Mouse (Mus musculus): ENCODE data around the gene Gm21836. TPM values are rescaled to one million over a fixed set of nuclear protein-coding genes. Genes with fewer than 3 reads are reported as not detected.

Gm21836 gene
- total and polyA plus RNA-seq, 3 experiments: not detected

- Histone ChIP-seq H3K27me3 (ENCODE audit: control insufficient read depth in 1 of 2, insufficient read depth in 2 of 2, low read length in 2 of 2) (no peaks in the 10 kb centered on the region), H3K79me2 (ENCODE audit: control insufficient read depth, insufficient read depth, low read length, poor library complexity) (no peaks in the 10 kb centered on the region), H3K27ac (ENCODE audit: control insufficient read depth, low read depth, low read length) (no peak overlapping the region), H3K9me3 (replicated peaks; ENCODE audit: insufficient read depth, low read length) (no peaks in the 10 kb centered on the region), H3K36me3 (ENCODE audit: control insufficient read depth in 1 of 2, insufficient read depth in 2 of 2, low read length in 2 of 2) (no peaks in the 10 kb centered on the region), H3K4me3 (ENCODE audit: control insufficient read depth in 1 of 2, insufficient read depth in 1 of 2, low read depth in 2 of 2, low read length in 2 of 2) (no peak overlapping the region), H3K4me1 (ENCODE audit: control insufficient read depth in 1 of 2, insufficient read depth in 2 of 2, low read length in 2 of 2) (no peaks in the 10 kb centered on the region), H3K9ac (ENCODE audit: control insufficient read depth, low read depth, low read length, poor library complexity, severe bottlenecking) (no peak overlapping the region)
- TF ChIP-seq CHD2 (IDR thresholded peaks at IDR 0.05; ENCODE audit: low read length) (no peak), POLR2AphosphoS2 (IDR thresholded peaks at IDR 0.05; ENCODE audit: low read length) (no peak), MEF2A (IDR thresholded peaks at IDR 0.05; ENCODE audit: extremely low read depth, insufficient replicate concordance, low read depth, low read length, poor library complexity, severe bottlenecking) (no peak), NELFE (IDR thresholded peaks at IDR 0.05; ENCODE audit: low read depth, low read length) (no peak), KAT2A (conservative IDR thresholded peaks at IDR 0.05; ENCODE audit: low read depth, low read length) (no peak), SIN3A (IDR thresholded peaks at IDR 0.05; ENCODE audit: low read length) (no peak)
- no peak for DNase-seq (ENCODE audit: low read depth, low spot score)
Observed at GRCm38 (mm10) chr9:124475689-124476088, 17.9 kb downstream of the Gm21836 start.

- no peaks in the 10 kb centered on the region; a peak in 1 of 4 replicates for H3K27me3 ChIP-seq (ENCODE audit: control insufficient read depth in 1 of 2, insufficient read depth in 2 of 2, low read length in 2 of 2)
- no peak overlapping the region for H3K9ac ChIP-seq (ENCODE audit: control insufficient read depth, low read depth, low read length, poor library complexity, severe bottlenecking)
- no peaks in the 10 kb centered on the region for H3K36me3 ChIP-seq (ENCODE audit: control insufficient read depth in 1 of 2, insufficient read depth in 2 of 2, low read length in 2 of 2)
- H3K4me1 ChIP-seq (ENCODE audit: control insufficient read depth in 1 of 2, insufficient read depth in 2 of 2, low read length in 2 of 2): no peaks in the 10 kb centered on the region
- peak; percentile 41 for DNase-seq (ENCODE audit: low read depth, low spot score)
- H3K4me3 ChIP-seq (ENCODE audit: control insufficient read depth in 1 of 2, insufficient read depth in 1 of 2, low read depth in 2 of 2, low read length in 2 of 2): no peak overlapping the region
- H3K79me2 ChIP-seq (ENCODE audit: control insufficient read depth, insufficient read depth, low read length, poor library complexity): no peaks in the 10 kb centered on the region
- peak; percentile 39 for TF ChIP-seq ZC3H11A (IDR thresholded peaks at IDR 0.05; ENCODE audit: low read depth, low read length)
- peak; percentile 47 to 62 (median 55) for TF ChIP-seq CTCF (IDR thresholded peaks at IDR 0.05 in 2 of 3, conservative IDR thresholded peaks at IDR 0.05 in 1 of 3; ENCODE audit: control insufficient read depth in 1 of 3, insufficient read depth in 1 of 3, low read depth in 2 of 3, low read length in 3 of 3, poor library complexity in 1 of 3, severe bottlenecking in 1 of 3)
- TF ChIP-seq HCFC1 (IDR thresholded peaks at IDR 0.05; ENCODE audit: low read depth, low read length): no peak
- no peak for TF ChIP-seq MXI1 (IDR thresholded peaks at IDR 0.05; ENCODE audit: low read depth, low read length)
- TF ChIP-seq GABPA (IDR thresholded peaks at IDR 0.05; ENCODE audit: low read depth, low read length): no peak
- TF ChIP-seq GATA1 (IDR thresholded peaks at IDR 0.05; ENCODE audit: low read depth, low read length): no peak
- TF ChIP-seq CHD2 (IDR thresholded peaks at IDR 0.05; ENCODE audit: low read length): no peak
- TF ChIP-seq RAD21 (IDR thresholded peaks at IDR 0.05; ENCODE audit: low read depth, low read length): peak; percentile 67
- TF ChIP-seq SMC3 (IDR thresholded peaks at IDR 0.05; ENCODE audit: low read depth, low read length): peak; percentile 62
- no peak for TF ChIP-seq MYC (IDR thresholded peaks at IDR 0.05; ENCODE audit: low read depth, low read length)
- no peaks in the 10 kb centered on the region for H3K9me3 ChIP-seq (replicated peaks; ENCODE audit: insufficient read depth, low read length)
- H3K27ac ChIP-seq (ENCODE audit: control insufficient read depth, low read depth, low read length): no peak overlapping the region
Observed at GRCm38 (mm10) chr9:124456572-124456971, 37.0 kb downstream of the Gm21836 start.

Other genes with a start within 250 kb of the Gm21836 start
- 2.5 and 4.2 TPM in 2 replicates for gene 2010315B03Rik, start 181.1 kb downstream of the Gm21836 start, total RNA-seq (2012; rRNA removed)
- 100 to 1,000 TPM in 1 of 2 experiments, 1 to 10 TPM in 1; 2.0 to 204 TPM for gene 2010315B03Rik, start 181.1 kb downstream of the Gm21836 start, polyA plus RNA-seq (2012; ENCODE audit: insufficient read depth in 1 of 2, insufficient read length in 2 of 2, low read depth in 1 of 2, low replicate concordance in 2 of 2, missing spikeins in 1 of 2)
- gene Ppp2r3d, start 16.9 kb downstream of the Gm21836 start, total RNA-seq (2012; rRNA removed): 17.4 and 18.3 TPM in 2 replicates
- gene Ppp2r3d, start 16.9 kb downstream of the Gm21836 start, polyA plus RNA-seq (2012; ENCODE audit: insufficient read depth in 1 of 2, insufficient read length in 2 of 2, low read depth in 1 of 2, low replicate concordance in 2 of 2, missing spikeins in 1 of 2): 10 to 100 TPM in 1 of 2 experiments, not detected in 1; 78.1 TPM